Mouse (Mus musculus) hindbrain, embryonic 13.5 days (tissue): ENCODE results near the gene BC003965. TPM values are rescaled to one million over a fixed set of nuclear protein-coding genes. Genes with fewer than 3 reads are reported as not detected.

Experiments used
- polyA plus RNA-seq: library from polyadenylated mRNA; unstranded; fragments of >200 nt; fragmentation: Nextera tagmentation; extraction: Ambion mirVana; gene quantifications from 2 replicates; pipeline ENCODE4 v1.2.1, GENCODE M21; 2015

Gene BC003965
- polyA plus RNA-seq, 1 experiment from 2014 or later, result 33.1 TPM

Other genes starting within 250 kb of the BC003965 start
- gene Mapk8ip3, start 247.6 kb upstream of the BC003965 start, polyA plus RNA-seq, result 79.1 and 85.0 TPM in 2 replicates
- gene Jpt2, start 223.9 kb upstream of the BC003965 start, polyA plus RNA-seq, result 104 and 116 TPM in 2 replicates
- 6.3 and 7.1 TPM in 2 replicates for gene Cramp1l, start 168.8 kb upstream of the BC003965 start, polyA plus RNA-seq
- gene Ift140, start 168.5 kb upstream of the BC003965 start, polyA plus RNA-seq, result 18.3 and 18.8 TPM in 2 replicates
- gene Tmem204, start 101.0 kb upstream of the BC003965 start, polyA plus RNA-seq, result 10.8 and 11.5 TPM in 2 replicates
- gene Telo2, start 68.6 kb upstream of the BC003965 start, polyA plus RNA-seq, result 41.9 and 45.5 TPM in 2 replicates
- not detected in 2 replicates for gene Ptx4, start 63.8 kb upstream of the BC003965 start, polyA plus RNA-seq
- 24.9 and 30.4 TPM in 2 replicates for gene Clcn7, start 51.2 kb upstream of the BC003965 start, polyA plus RNA-seq
- gene Ccdc154, start 22.1 kb upstream of the BC003965 start, polyA plus RNA-seq, result not detected in 2 replicates
- not detected in 2 replicates for gene Gm38655, start 9.1 kb upstream of the BC003965 start, polyA plus RNA-seq
- 11.3 and 11.9 TPM in 2 replicates for gene Unkl, start 3.8 kb downstream of the BC003965 start, polyA plus RNA-seq
- 91.6 and 94.0 TPM in 2 replicates for gene Gnptg, start 55.6 kb downstream of the BC003965 start, polyA plus RNA-seq
- 59.6 and 62.9 TPM in 2 replicates for gene Tsr3, start 55.6 kb downstream of the BC003965 start, polyA plus RNA-seq
- gene Baiap3, start 71.8 kb downstream of the BC003965 start, polyA plus RNA-seq, result 6.4 and 6.5 TPM in 2 replicates
- 566 and 573 TPM in 2 replicates for gene Ube2i, start 90.1 kb downstream of the BC003965 start, polyA plus RNA-seq
- not detected in 2 replicates for gene Prss34, start 113.8 kb downstream of the BC003965 start, polyA plus RNA-seq
- gene Prss28, start 124.1 kb downstream of the BC003965 start, polyA plus RNA-seq, result not detected in 2 replicates
- not detected in 2 replicates for gene Prss29, start 134.1 kb downstream of the BC003965 start, polyA plus RNA-seq
- 0.08 TPM in 1 of 2 replicates, not detected in the other for gene Tpsab1, start 161.0 kb downstream of the BC003965 start, polyA plus RNA-seq
- 0.14 TPM in 1 of 2 replicates, not detected in the other for gene Tpsb2, start 181.8 kb downstream of the BC003965 start, polyA plus RNA-seq
- gene Tpsg1, start 184.7 kb downstream of the BC003965 start, polyA plus RNA-seq, result 0.85 and 0.90 TPM in 2 replicates
- gene Cacna1h, start 249.2 kb downstream of the BC003965 start, polyA plus RNA-seq, result 9.7 and 10.2 TPM in 2 replicates